Mouse (Mus musculus): ENCODE data around the gene Vtcn1.

DNA sequence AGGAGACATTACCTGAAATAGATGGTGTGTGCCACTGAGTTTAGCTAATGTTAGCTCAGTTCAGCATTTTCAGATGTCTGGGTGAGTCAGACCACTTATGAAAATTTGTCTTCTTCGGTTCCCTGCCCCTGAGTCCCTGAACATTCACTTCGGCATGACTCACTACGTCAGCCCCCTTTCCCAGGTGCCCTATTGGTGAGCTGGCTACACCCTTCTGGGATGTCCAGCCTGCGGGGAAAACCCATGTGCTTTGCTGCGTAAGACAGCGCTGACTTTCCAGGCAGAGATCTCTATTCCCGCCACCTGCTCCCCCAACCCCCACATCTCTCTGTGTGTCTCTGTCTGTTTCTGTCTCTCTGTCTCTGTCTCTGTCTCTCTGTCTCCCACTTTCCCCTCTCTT lies 23.1 kb downstream of the Vtcn1 start:
- no peak for TF ChIP-seq TAL1 (conservative IDR thresholded peaks at IDR 0.05; ENCODE audit: low read depth, low read length)
- no peak for TF ChIP-seq CTCF (IDR thresholded peaks at IDR 0.05; ENCODE audit: low read depth, low read length)

All from G1E (cell line).